Mouse (Mus musculus): ENCODE results near the gene Rpl3. TPM values are rescaled to one million over a fixed set of nuclear protein-coding genes. Genes with fewer than 3 reads are reported as not detected.
"Not testable (repeated sequence)": the region's sequence is repeated elsewhere in the genome, so short reads cannot be mapped to it uniquely, and the experiment has no call there.

The Rpl3 gene
- polyA plus RNA-seq, 1 experiment from 2014 or later, result 622 TPM

DNA sequence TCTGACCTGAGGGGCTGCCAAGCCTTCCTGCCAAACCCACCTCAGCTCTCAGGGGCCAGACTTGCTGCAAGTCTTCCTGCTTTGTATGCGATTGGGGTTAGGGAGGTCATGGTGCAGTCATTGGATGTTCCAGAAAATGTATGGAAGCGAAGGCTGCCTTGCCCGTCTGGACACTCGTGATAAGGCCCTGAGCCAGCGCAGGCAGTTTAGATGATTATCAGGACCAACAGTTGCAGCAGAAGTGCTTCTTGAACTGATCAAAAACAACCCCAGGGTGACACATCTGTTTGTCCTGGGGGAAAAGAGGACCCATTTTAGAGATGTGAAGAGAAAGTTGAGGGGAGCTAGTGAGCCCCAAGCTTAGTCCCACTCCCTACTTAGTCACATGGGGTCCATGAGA, 39.0 kb upstream of the Rpl3 start:
- no peak overlapping the region for H3K4me2 ChIP-seq
- H3K27ac ChIP-seq, result no peak overlapping the region
- H3K36me3 ChIP-seq, result no peaks in the 10 kb centered on the region
- no peak overlapping the region for H3K4me3 ChIP-seq
- H3K9ac ChIP-seq, result no peak overlapping the region
- 91% methylated on average over 5 of the region's 5 CpGs for WGBS
- H3K27me3 ChIP-seq, result 0 out of 2 replicates have a peak, but pooled peaks cover 6% of the 10 kb centered on the region
- H3K4me1 ChIP-seq (replicated peaks), result peaks cover 20% of the 10 kb centered on the region
- H3K9me3 ChIP-seq, result no peaks in the 10 kb centered on the region
- ATAC-seq (ENCODE audit: low FRiP score), result no peak

DNA sequence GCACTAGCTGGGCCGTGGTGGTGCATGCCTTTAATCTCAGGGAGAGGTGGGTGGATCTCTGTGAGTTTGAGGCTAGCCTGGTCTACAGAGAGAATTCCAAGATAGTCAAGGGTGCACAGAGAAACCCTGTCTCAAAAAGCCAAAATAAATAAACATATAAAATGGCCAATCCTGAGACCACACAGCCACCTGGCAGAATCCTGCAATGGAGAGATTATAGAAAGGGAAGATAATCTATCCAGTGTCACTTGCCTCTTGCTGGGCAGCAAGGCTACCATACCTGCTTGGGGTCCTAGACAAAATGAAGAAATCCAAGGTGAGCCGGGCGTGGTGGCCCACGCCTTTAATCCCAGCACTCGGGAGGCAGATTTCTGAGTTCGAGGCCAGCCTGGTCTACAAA, 38.3 kb upstream of the Rpl3 start:
- H3K4me2 ChIP-seq, result no peak overlapping the region

DNA sequence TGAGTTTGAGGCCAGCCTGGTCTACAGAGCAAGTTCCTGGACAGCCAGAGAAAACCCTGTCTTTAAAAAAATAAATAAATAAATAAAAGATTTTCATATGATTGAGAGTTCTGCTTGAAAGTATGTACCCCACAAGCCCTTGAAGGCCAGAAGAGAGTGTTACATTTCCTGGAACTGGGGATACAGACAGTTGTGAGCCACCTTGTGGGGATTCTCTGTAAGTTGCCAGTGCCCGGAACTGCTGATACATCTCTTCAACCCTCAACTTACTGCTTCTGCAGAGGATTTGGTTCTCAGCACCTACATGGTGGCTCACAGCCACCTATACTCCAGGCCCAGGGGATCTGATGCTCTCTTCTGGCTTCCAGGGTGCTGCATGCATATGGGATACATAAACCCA, 35.5 kb upstream of the Rpl3 start:
- no peaks in the 10 kb centered on the region for H3K36me3 ChIP-seq
- no peak for ATAC-seq (ENCODE audit: low FRiP score)
- no peak overlapping the region for H3K4me3 ChIP-seq
- WGBS, result 71% methylated on average over 1 of the region's 1 CpGs
- H3K4me2 ChIP-seq, result no peak overlapping the region
- H3K27ac ChIP-seq, result no peak overlapping the region
- H3K9me3 ChIP-seq, result no peaks in the 10 kb centered on the region
- H3K9ac ChIP-seq, result no peak overlapping the region
- H3K4me1 ChIP-seq (replicated peaks), result no peaks in the 10 kb centered on the region
- 0 out of 2 replicates have a peak, but pooled peaks cover 6% of the 10 kb centered on the region for H3K27me3 ChIP-seq

More for the DNA sequence above, 38.3 kb upstream of the Rpl3 start:
- H3K4me1 ChIP-seq (replicated peaks), result peaks cover 17% of the 10 kb centered on the region
- WGBS, result 94% methylated on average over 6 of the region's 6 CpGs
- H3K36me3 ChIP-seq, result no peaks in the 10 kb centered on the region
- 0 out of 2 replicates have a peak, but pooled peaks cover 6% of the 10 kb centered on the region for H3K27me3 ChIP-seq
- H3K9me3 ChIP-seq, result no peaks in the 10 kb centered on the region
- ATAC-seq (ENCODE audit: low FRiP score), result no peak
- H3K4me3 ChIP-seq, result no peak overlapping the region
- no peak overlapping the region for H3K9ac ChIP-seq
- H3K27ac ChIP-seq, result no peak overlapping the region

DNA sequence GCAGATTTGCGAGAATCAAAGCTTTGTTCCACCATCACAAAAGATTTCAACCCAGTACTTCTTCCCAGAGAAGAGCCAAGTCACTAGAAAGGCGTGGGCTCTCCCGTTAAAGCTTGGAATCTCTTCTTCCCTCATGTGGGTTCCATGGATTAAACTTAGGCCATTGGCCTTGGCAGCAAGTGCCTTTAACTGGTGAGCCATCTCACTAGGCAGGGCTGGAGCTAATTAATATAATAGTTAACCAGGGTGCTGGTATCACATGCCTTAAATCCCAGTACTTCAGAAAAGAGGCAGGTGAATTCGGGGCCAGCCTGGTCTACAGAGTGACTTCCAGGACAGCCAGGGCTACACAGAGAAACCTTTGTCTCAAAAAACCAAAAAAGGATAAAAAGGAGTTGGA, 33.0 kb upstream of the Rpl3 start:
- Histone ChIP-seq H3K4me3 (no peak overlapping the region), H3K4me2 (no peak overlapping the region), H3K4me1 (replicated peaks) (no peaks in the 10 kb centered on the region), H3K9me3 (no peaks in the 10 kb centered on the region), H3K9ac (no peak overlapping the region), H3K27me3 (no peaks in the 10 kb centered on the region), H3K36me3 (no peaks in the 10 kb centered on the region), H3K27ac (no peak overlapping the region)
- ATAC-seq (ENCODE audit: low FRiP score), result no peak
- 88% methylated on average over 4 of the region's 4 CpGs for WGBS

DNA sequence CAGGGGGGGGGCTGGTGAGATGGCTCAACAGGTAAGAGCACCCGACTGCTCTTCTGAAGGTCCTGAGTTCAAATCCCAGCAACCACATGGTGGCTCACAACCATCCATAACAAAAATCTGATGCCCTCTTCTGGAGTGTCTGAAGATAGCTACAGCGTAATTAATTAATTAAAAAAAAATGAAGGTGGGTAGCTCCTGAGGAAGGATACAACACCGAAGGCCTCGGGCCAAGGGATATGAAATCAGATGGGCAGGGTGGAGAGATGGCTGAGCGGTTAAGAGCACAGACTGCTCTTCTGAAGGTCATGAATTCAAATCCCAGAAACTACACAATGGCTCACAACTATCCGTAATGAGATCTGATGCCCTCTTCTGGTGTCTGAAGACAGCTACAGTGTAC, 30.8 kb upstream of the Rpl3 start:
- ATAC-seq (ENCODE audit: low FRiP score); H3K4me2 ChIP-seq: not testable (repeated sequence)
- 93% methylated on average over 6 of the region's 6 CpGs for WGBS

GRCm38 (mm10) chr15:80121721-80122325, 30.2 kb upstream of the Rpl3 start:
- Histone ChIP-seq H3K36me3 (no peaks in the 10 kb centered on the region; the same call in 1 of the 2 replicates), H3K9me3 (no peaks in the 10 kb centered on the region), H3K4me1 (replicated peaks) (no peaks in the 10 kb centered on the region), H3K4me2 (no peak overlapping the region), H3K9ac (no peak overlapping the region; the same call in 1 of the 2 replicates), H3K27ac (no peak overlapping the region), H3K4me3 (no peak overlapping the region), H3K27me3 (no peaks in the 10 kb centered on the region)
- no peak for ATAC-seq (ENCODE audit: low FRiP score)
- WGBS, result 88% methylated on average over 9 of the region's 9 CpGs

More for the DNA sequence above, 30.8 kb upstream of the Rpl3 start:
- not testable (repeated sequence) for H3K4me3 ChIP-seq; H3K4me1 ChIP-seq (replicated peaks); H3K9ac ChIP-seq; H3K27me3 ChIP-seq; H3K9me3 ChIP-seq; H3K27ac ChIP-seq; H3K36me3 ChIP-seq

DNA sequence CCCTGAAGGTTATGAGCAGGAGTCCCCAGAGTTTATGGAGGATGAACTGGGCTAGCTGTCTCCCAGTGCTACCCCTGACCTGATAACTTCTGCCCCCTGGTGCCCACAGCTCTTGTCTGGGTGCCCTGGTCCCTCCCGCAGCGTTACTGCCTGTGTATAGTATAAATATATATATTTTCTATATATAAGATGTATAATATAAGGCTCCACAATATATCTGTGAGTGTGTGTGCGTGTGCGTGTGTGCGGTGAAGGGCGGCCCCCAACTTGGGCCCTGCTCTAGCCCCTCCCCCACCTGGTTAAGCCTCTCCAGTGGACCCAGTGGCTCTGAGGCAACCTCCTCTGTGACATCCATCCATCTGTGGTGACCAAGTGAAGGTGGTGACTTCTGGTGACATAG, 27.4 kb upstream of the Rpl3 start:
- 92% methylated on average over 6 of the region's 6 CpGs for WGBS

GRCm38 (mm10) chr15:80117154-80117553, 25.5 kb upstream of the Rpl3 start:
- Histone ChIP-seq H3K4me3 (no peak overlapping the region), H3K36me3 (peaks cover 21% of the 10 kb centered on the region), H3K9me3 (no peaks in the 10 kb centered on the region), H3K4me1 (replicated peaks) (no peaks in the 10 kb centered on the region), H3K9ac (no peak overlapping the region), H3K4me2 (no peak overlapping the region), H3K27me3 (no peaks in the 10 kb centered on the region), H3K27ac (no peak overlapping the region)
- no peak for ATAC-seq (ENCODE audit: low FRiP score)
- 54% methylated on average over 8 of the region's 8 CpGs for WGBS

More for the DNA sequence above, 27.4 kb upstream of the Rpl3 start:
- Histone ChIP-seq H3K27me3 (no peaks in the 10 kb centered on the region), H3K4me2 (no peak overlapping the region), H3K9me3 (no peaks in the 10 kb centered on the region), H3K27ac (no peak overlapping the region), H3K4me3 (no peak overlapping the region), H3K36me3 (peaks cover 7% of the 10 kb centered on the region), H3K4me1 (replicated peaks) (no peaks in the 10 kb centered on the region), H3K9ac (no peak overlapping the region)
- ATAC-seq (ENCODE audit: low FRiP score), result no peak

DNA sequence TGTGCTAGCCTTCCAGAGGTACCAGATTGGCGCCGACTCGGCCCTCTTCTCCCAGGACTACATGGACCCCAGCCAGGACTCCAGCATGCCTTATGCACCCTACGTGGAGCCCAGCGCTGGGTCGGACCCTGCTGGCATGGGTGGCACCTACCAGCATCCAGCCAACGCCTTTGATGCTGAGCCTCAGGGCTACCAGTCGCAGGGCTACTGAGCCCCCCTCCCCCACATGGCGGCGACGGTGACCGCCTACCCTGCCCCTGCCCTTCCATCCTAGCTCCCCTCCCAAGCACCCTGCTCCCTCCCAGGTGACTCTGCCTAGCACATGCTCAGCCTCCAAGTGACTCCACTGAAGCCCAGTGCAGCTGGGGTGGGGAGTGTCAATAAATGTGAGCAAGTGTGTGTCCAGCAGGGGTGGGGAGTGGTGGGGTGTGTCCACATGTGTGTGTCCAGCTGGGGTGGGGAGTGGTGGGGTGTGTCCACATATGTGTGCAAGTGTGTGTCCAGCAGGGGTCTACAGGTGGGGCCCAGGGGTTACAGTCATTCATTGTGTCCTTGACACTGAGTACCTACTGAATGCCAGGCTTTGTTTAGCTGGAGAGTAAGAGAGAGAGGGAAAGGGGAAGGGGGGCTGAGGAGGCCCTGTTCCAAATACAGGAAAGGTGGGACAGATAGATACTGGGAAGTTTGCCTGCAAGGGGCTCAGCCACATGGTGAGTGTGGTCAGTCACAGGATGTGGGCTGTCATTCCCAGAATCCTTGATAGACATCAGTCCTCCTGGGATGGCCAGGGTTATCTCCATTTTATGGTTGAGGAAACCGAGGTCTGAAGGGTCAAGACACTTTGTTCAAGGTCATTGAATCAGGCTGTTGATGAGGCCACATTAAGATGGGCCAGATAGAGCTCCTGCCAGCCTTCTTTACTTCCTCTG, 24.5 kb upstream of the Rpl3 start:
- no peak overlapping the region for H3K9ac ChIP-seq
- H3K27me3 ChIP-seq, result no peaks in the 10 kb centered on the region
- 81% methylated on average over 13 of the region's 13 CpGs for WGBS
- ATAC-seq (ENCODE audit: low FRiP score), result no peak
- no peak overlapping the region for H3K27ac ChIP-seq
- no peaks in the 10 kb centered on the region for H3K4me1 ChIP-seq (replicated peaks)
- H3K4me2 ChIP-seq, result peak overlapping the region; percentile 7; the same call in 1 of the 2 replicates
- peaks cover 31% of the 10 kb centered on the region for H3K36me3 ChIP-seq
- H3K4me3 ChIP-seq, result no peak overlapping the region
- H3K9me3 ChIP-seq, result no peaks in the 10 kb centered on the region

- H3K4me2 ChIP-seq, result peak overlapping the region; percentile 7; the same call in 1 of the 2 replicates
- no peaks in the 10 kb centered on the region for H3K4me1 ChIP-seq (replicated peaks)
- no peak for ATAC-seq (ENCODE audit: low FRiP score)
- H3K36me3 ChIP-seq, result peaks cover 39% of the 10 kb centered on the region
- H3K9me3 ChIP-seq, result no peaks in the 10 kb centered on the region
- H3K4me3 ChIP-seq, result no peak overlapping the region
- H3K9ac ChIP-seq, result no peak overlapping the region
- WGBS, result 58% methylated on average over 5 of the region's 5 CpGs
- no peaks in the 10 kb centered on the region for H3K27me3 ChIP-seq
- no peak overlapping the region for H3K27ac ChIP-seq
Measured at GRCm38 (mm10) chr15:80115256-80115655, 23.6 kb upstream of the Rpl3 start.

- 95% methylated on average over 7 of the region's 7 CpGs for WGBS
- H3K9ac ChIP-seq, result no peak overlapping the region
Measured at GRCm38 (mm10) chr15:80114414-80114813, 22.7 kb upstream of the Rpl3 start.

DNA sequence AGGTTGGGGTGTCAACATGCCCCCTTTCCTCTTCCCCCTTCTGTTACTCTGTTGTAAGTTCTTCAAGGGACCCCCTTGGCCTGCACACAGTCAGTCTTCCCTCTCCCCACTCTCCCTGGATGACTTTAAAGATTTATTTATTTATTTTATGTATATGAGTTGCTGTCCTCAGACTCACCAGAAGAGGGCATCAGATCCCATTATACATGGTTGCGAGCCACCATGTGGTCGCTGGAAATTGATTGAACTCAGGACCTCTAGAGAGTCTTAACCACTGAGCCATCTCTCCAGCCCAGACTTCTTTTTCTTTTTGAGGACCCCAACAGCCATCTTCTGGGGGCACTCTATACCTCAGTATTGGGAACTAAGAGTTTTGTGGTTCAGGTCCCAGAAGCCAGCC, 20.8 kb upstream of the Rpl3 start:
- no peak overlapping the region for H3K4me3 ChIP-seq
- H3K9me3 ChIP-seq, result no peaks in the 10 kb centered on the region
- H3K36me3 ChIP-seq, result peaks cover 43% of the 10 kb centered on the region
- ATAC-seq (ENCODE audit: low FRiP score), result no peak
- no peaks in the 10 kb centered on the region for H3K4me1 ChIP-seq (replicated peaks)
- no peak overlapping the region for H3K9ac ChIP-seq
- no peak overlapping the region for H3K4me2 ChIP-seq
- H3K27ac ChIP-seq, result no peak overlapping the region
- 33% methylated on average over 2 of the region's 2 CpGs for WGBS
- H3K27me3 ChIP-seq, result no peaks in the 10 kb centered on the region

More at GRCm38 (mm10) chr15:80114414-80114813, 22.7 kb upstream of the Rpl3 start:
- Histone ChIP-seq H3K9me3 (no peaks in the 10 kb centered on the region), H3K4me3 (no peak overlapping the region), H3K4me2 (no peak overlapping the region), H3K4me1 (replicated peaks) (no peaks in the 10 kb centered on the region), H3K36me3 (peaks cover 43% of the 10 kb centered on the region), H3K27ac (no peak overlapping the region), H3K27me3 (no peaks in the 10 kb centered on the region)
- ATAC-seq (ENCODE audit: low FRiP score), result no peak

All from hindbrain, embryonic 13.5 days (tissue).